Mouse (Mus musculus) limb, embryonic 10.5 days (tissue): Measurements from ENCODE around the gene Rfc2. TPM values are rescaled to one million over a fixed set of nuclear protein-coding genes. Genes with fewer than 3 reads are reported as not detected.

ENCODE experiments used
- DNase-seq: peaks from one replicate; pipeline ENCODE4 v3.0.0-alpha.2; 2017; ENCODE audit warnings: low spot score
- H3K27ac ChIP-seq: fragments of 300-500 bp; sonication (generic); 2 replicates; pipeline ENCODE4 v1.5.1; 2016; ENCODE audit warnings: mild to moderate bottlenecking
- H3K27me3 ChIP-seq: fragments of 300-500 bp; sonication (generic); 2 replicates; pipeline ENCODE4 v1.6.1; 2016; ENCODE audit warnings: low read depth, mild to moderate bottlenecking; ENCODE audit not compliant: poor library complexity, severe bottlenecking
- H3K36me3 ChIP-seq: fragments of 300-500 bp; sonication (generic); 2 replicates; pipeline ENCODE4 v1.6.1; 2016; ENCODE audit warnings: mild to moderate bottlenecking, moderate library complexity
- H3K4me1 ChIP-seq: fragments of 300-500 bp; sonication (generic); 2 replicates; pipeline ENCODE4 v1.6.1; 2016
- H3K4me3 ChIP-seq: fragments of 300-500 bp; sonication (generic); 2 replicates; pipeline ENCODE4 v1.5.1; 2016; ENCODE audit warnings: mild to moderate bottlenecking, moderate library complexity
- H3K9me3 ChIP-seq: fragments of 300-500 bp; sonication (generic); replicated peaks from 2 replicates; pipeline ENCODE4 v1.6.1; 2016; ENCODE audit warnings: mild to moderate bottlenecking
- WGBS: fragments of 180-500 bp; shearing (Covaris S2); methylation state at CpG from one replicate; pipeline ENCODE4 v1.1.7; 2016; 5-methylcytosine and 5-hydroxymethylcytosine counted together
- polyA plus RNA-seq: library from polyadenylated mRNA; unstranded; fragments of >200 nt; fragmentation: Nextera tagmentation; extraction: Ambion mirVana; gene quantifications from 2 replicates; pipeline ENCODE4 v1.2.1, GENCODE M21; 2016

Gene Rfc2
- polyA plus RNA-seq, 1 experiment from 2014 or later, result 443 TPM

GRCm38 (mm10) chr5:134551233-134552109 lies 29.7 kb upstream of the Rfc2 start:
- H3K4me3 ChIP-seq, result peak overlapping the region; percentile 70
- peaks cover 22% of the 10 kb centered on the region for H3K36me3 ChIP-seq
- peak; percentile 66 for DNase-seq
- WGBS, result 2% methylated on average over 52 of the region's 52 CpGs
- no peaks in the 10 kb centered on the region for H3K27me3 ChIP-seq
- H3K9me3 ChIP-seq, result no peaks in the 10 kb centered on the region
- peak overlapping the region; percentile 96 for H3K27ac ChIP-seq
- H3K4me1 ChIP-seq, result peaks cover 51% of the 10 kb centered on the region

GRCm38 (mm10) chr5:134552110-134552972 lies 28.8 kb upstream of the Rfc2 start, which contains the start of gene Clip2:
Gene Clip2, minus strand, starts transcription at chr5:134552434.
- Histone ChIP-seq H3K4me3 (peak within 1 kb of the TSS; percentile 70), H3K27me3 (no peaks in the 10 kb centered on the region), H3K9me3 (no peaks in the 10 kb centered on the region), H3K27ac (peak within 1 kb of the TSS; percentile 96), H3K36me3 (peaks cover 20% of the 10 kb centered on the region), H3K4me1 (peaks cover 51% of the 10 kb centered on the region)
- DNase-seq, result peak; percentile 94
- 1% methylated on average over 61 of the region's 61 CpGs for WGBS

- DNase-seq, result no peak
- 88% methylated on average over 5 of the region's 5 CpGs for WGBS
- Histone ChIP-seq H3K9me3 (no peaks in the 10 kb centered on the region), H3K4me3 (no peak overlapping the region), H3K27me3 (no peaks in the 10 kb centered on the region), H3K4me1 (peaks cover 43% of the 10 kb centered on the region), H3K36me3 (peaks cover 10% of the 10 kb centered on the region), H3K27ac (no peak overlapping the region)
These were observed 27.1 kb upstream of the Rfc2 start for GRCm38 (mm10) chr5:134553951-134554546.

GRCm38 (mm10) chr5:134555463-134556164 lies 25.6 kb upstream of the Rfc2 start:
- no peaks in the 10 kb centered on the region for H3K36me3 ChIP-seq
- peak overlapping the region; percentile 66 for H3K27ac ChIP-seq
- H3K4me1 ChIP-seq, result peaks cover 35% of the 10 kb centered on the region
- DNase-seq, result peak; percentile 89
- H3K4me3 ChIP-seq, result peak overlapping the region; percentile 35
- no peaks in the 10 kb centered on the region for H3K27me3 ChIP-seq
- 15% methylated on average over 20 of the region's 20 CpGs for WGBS
- no peaks in the 10 kb centered on the region for H3K9me3 ChIP-seq

GRCm38 (mm10) chr5:134560071-134560449 lies 21.1 kb upstream of the Rfc2 start, which contains the start of gene Syna:
Gene Syna, minus strand, starts transcription at chr5:134560171.
- no peaks in the 10 kb centered on the region for H3K9me3 ChIP-seq
- no peaks in the 10 kb centered on the region for H3K27me3 ChIP-seq
- no peaks in the 10 kb centered on the region for H3K36me3 ChIP-seq
- WGBS, result 85% methylated on average over 7 of the region's 7 CpGs
- DNase-seq, result no peak
- no peak within 1 kb of the TSS for H3K27ac ChIP-seq
- no peak within 1 kb of the TSS for H3K4me3 ChIP-seq
- H3K4me1 ChIP-seq, result peaks cover 11% of the 10 kb centered on the region

GRCm38 (mm10) chr5:134560450-134561171 lies 20.6 kb upstream of the Rfc2 start:
- no peak for DNase-seq
- 79% methylated on average over 16 of the region's 16 CpGs for WGBS
- Histone ChIP-seq H3K27me3 (no peaks in the 10 kb centered on the region), H3K4me1 (peaks cover 6% of the 10 kb centered on the region), H3K4me3 (no peak overlapping the region), H3K9me3 (no peaks in the 10 kb centered on the region), H3K36me3 (no peaks in the 10 kb centered on the region), H3K27ac (no peak overlapping the region)

- Histone ChIP-seq H3K36me3 (no peaks in the 10 kb centered on the region), H3K27ac (no peak overlapping the region), H3K27me3 (no peaks in the 10 kb centered on the region), H3K4me1 (peaks cover 14% of the 10 kb centered on the region), H3K4me3 (no peak overlapping the region), H3K9me3 (no peaks in the 10 kb centered on the region)
- WGBS, result 90% methylated on average over 2 of the region's 2 CpGs
- no peak for DNase-seq
These were observed 16.9 kb upstream of the Rfc2 start for GRCm38 (mm10) chr5:134564272-134564671.

- H3K27me3 ChIP-seq, result no peaks in the 10 kb centered on the region
- no peak overlapping the region for H3K4me3 ChIP-seq
- H3K4me1 ChIP-seq, result peaks cover 16% of the 10 kb centered on the region
- DNase-seq, result no peak
- no peak overlapping the region for H3K27ac ChIP-seq
- no peaks in the 10 kb centered on the region for H3K9me3 ChIP-seq
- no peaks in the 10 kb centered on the region for H3K36me3 ChIP-seq
- 95% methylated on average over 6 of the region's 6 CpGs for WGBS
These were observed 15.5 kb upstream of the Rfc2 start for GRCm38 (mm10) chr5:134565696-134566095.

- Histone ChIP-seq H3K27me3 (no peaks in the 10 kb centered on the region), H3K27ac (no peak overlapping the region), H3K36me3 (no peaks in the 10 kb centered on the region), H3K4me3 (no peak overlapping the region), H3K9me3 (no peaks in the 10 kb centered on the region), H3K4me1 (peaks cover 22% of the 10 kb centered on the region)
- no peak for DNase-seq
- WGBS, result 83% methylated on average over 4 of the region's 4 CpGs
These were observed 13.7 kb upstream of the Rfc2 start for GRCm38 (mm10) chr5:134567445-134567844.

- Histone ChIP-seq H3K27ac (peak overlapping the region; percentile 80), H3K9me3 (no peaks in the 10 kb centered on the region), H3K36me3 (no peaks in the 10 kb centered on the region), H3K27me3 (no peaks in the 10 kb centered on the region), H3K4me3 (no peak overlapping the region), H3K4me1 (peaks cover 28% of the 10 kb centered on the region)
- 69% methylated on average over 3 of the region's 3 CpGs for WGBS
- no peak for DNase-seq
These were observed 13.1 kb upstream of the Rfc2 start for GRCm38 (mm10) chr5:134568030-134568429.

- 53% methylated on average over 8 of the region's 8 CpGs for WGBS
- DNase-seq, result no peak
These were observed 12.1 kb upstream of the Rfc2 start for GRCm38 (mm10) chr5:134568964-134569491.

More at GRCm38 (mm10) chr5:134568964-134569491, 12.1 kb upstream of the Rfc2 start:
- no peaks in the 10 kb centered on the region for H3K9me3 ChIP-seq
- peak overlapping the region; percentile 80 for H3K27ac ChIP-seq
- no peak overlapping the region for H3K4me3 ChIP-seq
- H3K4me1 ChIP-seq, result peaks cover 30% of the 10 kb centered on the region
- no peaks in the 10 kb centered on the region for H3K36me3 ChIP-seq
- no peaks in the 10 kb centered on the region for H3K27me3 ChIP-seq
